Mouse (Mus musculus) embryonic facial prominence, embryonic 13.5 days (tissue): Measurements from ENCODE around the gene Sgf29. TPM values are rescaled to one million over a fixed set of nuclear protein-coding genes. Genes with fewer than 3 reads are reported as not detected.

Source experiments
- ATAC-seq: fragments of 200-750 bp; cut with Nextera tagmentation; 2 replicates; pipeline ENCODE4 v1.8.0; 2017; ENCODE audit warnings: low read depth; ENCODE audit not compliant: insufficient number of reproducible peaks, insufficient read depth, low FRiP score, low TSS enrichment
- H3K27ac ChIP-seq: fragments of 300-500 bp; sonication (generic); 2 replicates; pipeline ENCODE4 v1.5.1; 2015; ENCODE audit warnings: moderate library complexity, mild to moderate bottlenecking, inconsistent platforms
- H3K27me3 ChIP-seq: fragments of 300-500 bp; sonication (generic); 2 replicates; pipeline ENCODE4 v1.6.1; 2015; ENCODE audit warnings: mild to moderate bottlenecking, inconsistent platforms
- H3K36me3 ChIP-seq: fragments of 300-500 bp; sonication (generic); 2 replicates; pipeline ENCODE4 v1.6.1; 2015; ENCODE audit warnings: mild to moderate bottlenecking, inconsistent platforms
- H3K4me1 ChIP-seq: fragments of 300-500 bp; sonication (generic); 2 replicates; pipeline ENCODE4 v1.6.1; 2015; ENCODE audit warnings: inconsistent platforms
- H3K4me2 ChIP-seq: fragments of 300-500 bp; sonication (generic); 2 replicates; pipeline ENCODE4 v1.6.1; 2015; ENCODE audit warnings: moderate library complexity, mild to moderate bottlenecking, inconsistent platforms
- H3K4me3 ChIP-seq: fragments of 300-500 bp; sonication (generic); 2 replicates; pipeline ENCODE4 v1.5.1; 2015; ENCODE audit warnings: mild to moderate bottlenecking, inconsistent platforms
- H3K9ac ChIP-seq: fragments of 300-500 bp; sonication (generic); 2 replicates; pipeline ENCODE4 v1.6.1; 2015; ENCODE audit warnings: mild to moderate bottlenecking, inconsistent platforms
- H3K9me3 ChIP-seq: fragments of 300-500 bp; sonication (generic); 2 replicates; pipeline ENCODE4 v1.6.1; 2016; ENCODE audit warnings: inconsistent platforms
- WGBS: fragments of 180-500 bp; shearing (Covaris S2); methylation state at CpG from one replicate; pipeline ENCODE4 v1.1.7; 2015; ENCODE audit warnings: mixed read lengths; 5-methylcytosine and 5-hydroxymethylcytosine counted together
- polyA plus RNA-seq: library from polyadenylated mRNA; unstranded; fragments of >200 nt; fragmentation: Nextera tagmentation; extraction: Ambion mirVana; gene quantifications from 2 replicates; pipeline ENCODE4 v1.2.1, GENCODE M21; 2015

Gene Sgf29
- polyA plus RNA-seq, 1 experiment from 2014 or later: 48.9 TPM

DNA sequence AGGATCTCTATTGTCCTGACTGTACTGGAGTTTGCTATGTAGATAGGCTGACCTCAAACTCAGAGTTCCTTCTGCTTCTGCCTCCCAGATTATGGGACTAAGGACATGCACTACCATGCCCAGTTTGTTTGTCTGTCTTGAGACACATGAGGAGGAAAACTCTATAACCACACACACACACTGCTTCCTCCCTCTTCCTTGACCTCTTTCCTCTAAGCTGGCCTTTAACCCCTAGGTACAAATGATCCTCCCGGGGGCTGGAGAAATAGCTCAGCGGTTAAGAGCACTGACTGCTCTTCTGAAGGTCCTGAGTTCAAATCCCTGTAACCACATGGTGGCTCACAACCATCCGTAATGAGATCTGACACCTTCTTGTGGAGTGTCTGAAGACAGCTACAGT is 4.8 kb upstream of the Sgf29 start:
- Histone ChIP-seq H3K27me3 (no peaks in the 10 kb centered on the region), H3K27ac (no peak overlapping the region), H3K4me2 (no peak overlapping the region), H3K36me3 (no peaks in the 10 kb centered on the region), H3K4me1 (no peaks in the 10 kb centered on the region; the same call in 1 of the 2 replicates), H3K9me3 (no peaks in the 10 kb centered on the region), H3K9ac (no peak overlapping the region), H3K4me3 (no peak overlapping the region)
- 63% methylated on average over 3 of the region's 3 CpGs for WGBS
- ATAC-seq: no peak

DNA sequence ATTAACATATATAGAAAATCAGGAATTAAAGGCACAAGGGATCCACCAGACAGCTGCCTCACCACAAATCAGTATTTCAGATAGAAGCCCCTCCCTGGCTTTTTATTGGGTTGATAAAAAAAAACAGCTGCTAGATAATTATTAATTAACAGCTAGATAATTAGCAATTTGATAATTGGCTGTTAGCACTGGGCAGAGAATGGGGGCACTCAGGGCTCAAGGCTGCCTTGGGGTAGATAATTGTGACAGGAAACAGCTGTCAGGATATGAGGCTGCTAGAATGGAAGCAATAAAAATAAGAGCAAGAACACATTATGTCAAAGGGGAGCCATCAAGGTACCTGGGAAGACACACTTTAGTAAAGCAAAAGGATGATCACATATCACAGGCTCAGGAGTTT is 4.2 kb upstream of the Sgf29 start:
- no peaks in the 10 kb centered on the region for H3K36me3 ChIP-seq
- H3K4me3 ChIP-seq: no peak overlapping the region
- no peak overlapping the region for H3K9ac ChIP-seq
- peaks cover 2% of the 10 kb centered on the region for H3K4me1 ChIP-seq
- no peaks in the 10 kb centered on the region for H3K9me3 ChIP-seq
- no peak overlapping the region for H3K27ac ChIP-seq
- no peak for ATAC-seq
- H3K4me2 ChIP-seq: no peak overlapping the region
- no peaks in the 10 kb centered on the region for H3K27me3 ChIP-seq

DNA sequence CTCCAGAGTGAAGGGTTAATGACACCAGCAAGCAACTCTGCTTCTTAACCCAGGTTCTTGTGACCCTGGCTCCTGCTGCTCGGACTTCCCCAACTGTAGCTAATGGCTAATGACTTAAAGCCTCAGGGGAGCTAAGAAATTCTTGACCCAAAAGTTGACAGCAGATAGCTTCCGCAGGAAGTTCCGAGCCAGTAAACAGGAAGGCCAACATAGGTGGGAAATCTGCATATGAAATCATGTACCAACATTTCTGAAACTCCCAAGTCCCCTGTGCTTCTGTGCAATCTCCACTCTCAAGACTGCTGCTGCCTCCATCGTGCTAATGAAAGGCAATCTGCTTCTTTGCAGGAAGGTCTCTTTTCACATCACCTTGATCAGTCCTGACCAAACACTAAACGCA is 3.4 kb upstream of the Sgf29 start:
- H3K9ac ChIP-seq: no peak overlapping the region
- no peak overlapping the region for H3K27ac ChIP-seq
- no peaks in the 10 kb centered on the region for H3K9me3 ChIP-seq
- 44% methylated on average over 5 of the region's 5 CpGs for WGBS
- H3K36me3 ChIP-seq: no peaks in the 10 kb centered on the region
- no peak overlapping the region for H3K4me3 ChIP-seq
- no peak for ATAC-seq
- no peaks in the 10 kb centered on the region for H3K27me3 ChIP-seq
- peaks cover 7% of the 10 kb centered on the region for H3K4me1 ChIP-seq
- H3K4me2 ChIP-seq: no peak overlapping the region

DNA sequence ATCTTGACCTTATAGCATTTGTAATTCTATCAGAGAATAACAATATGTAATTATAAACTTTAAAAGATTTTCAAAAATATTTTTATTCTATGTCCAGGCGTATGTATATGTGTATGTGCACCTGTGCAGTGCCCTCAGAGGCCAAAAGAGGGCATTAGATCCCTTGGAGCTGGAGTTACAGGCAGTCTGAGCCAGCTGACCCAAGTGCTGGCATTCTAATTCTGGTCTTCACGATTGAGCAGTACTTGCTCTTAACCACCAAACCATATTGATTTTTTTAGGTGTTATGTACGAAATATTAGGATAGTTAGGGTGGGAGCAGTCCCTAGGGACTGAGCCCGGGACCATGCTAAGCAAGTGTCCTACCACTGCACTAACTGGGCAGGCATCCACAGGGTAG is 623 bp upstream of the Sgf29 start:
- Histone ChIP-seq H3K27me3 (no peaks in the 10 kb centered on the region), H3K36me3 (no peaks in the 10 kb centered on the region), H3K4me2 (peak overlapping the region; percentile 79), H3K9me3 (no peaks in the 10 kb centered on the region), H3K9ac (no peak overlapping the region), H3K27ac (no peak overlapping the region), H3K4me1 (peaks cover 7% of the 10 kb centered on the region), H3K4me3 (peak overlapping the region; percentile 61)
- 84% methylated on average over 4 of the region's 4 CpGs for WGBS
- no peak for ATAC-seq

DNA sequence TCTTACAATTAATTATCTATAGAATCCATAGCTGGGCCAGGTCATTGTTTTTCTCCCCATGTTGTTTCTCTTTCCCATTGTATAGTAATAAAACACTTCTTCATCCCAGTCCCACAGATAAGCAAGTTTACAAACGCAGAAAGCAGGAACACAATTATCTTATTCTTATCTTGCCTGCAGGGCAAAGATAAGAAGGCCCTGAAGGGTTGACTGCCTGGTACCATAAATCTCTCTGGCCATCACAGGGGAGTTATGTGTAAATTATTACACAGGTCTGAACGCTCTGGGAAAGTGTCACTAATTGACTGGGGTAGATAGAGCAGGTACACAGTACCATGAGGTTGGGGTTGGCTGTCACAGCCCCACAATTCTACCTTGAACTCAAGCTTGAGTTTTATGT is 1.7 kb downstream of the Sgf29 start:
- peaks cover 7% of the 10 kb centered on the region for H3K4me1 ChIP-seq
- 85% methylated on average over 2 of the region's 2 CpGs for WGBS
- H3K36me3 ChIP-seq: no peaks in the 10 kb centered on the region
- no peak overlapping the region for H3K9ac ChIP-seq
- H3K27me3 ChIP-seq: no peaks in the 10 kb centered on the region
- no peaks in the 10 kb centered on the region for H3K9me3 ChIP-seq
- H3K4me2 ChIP-seq: no peak overlapping the region
- H3K4me3 ChIP-seq: no peak overlapping the region
- no peak for ATAC-seq
- H3K27ac ChIP-seq: no peak overlapping the region

DNA sequence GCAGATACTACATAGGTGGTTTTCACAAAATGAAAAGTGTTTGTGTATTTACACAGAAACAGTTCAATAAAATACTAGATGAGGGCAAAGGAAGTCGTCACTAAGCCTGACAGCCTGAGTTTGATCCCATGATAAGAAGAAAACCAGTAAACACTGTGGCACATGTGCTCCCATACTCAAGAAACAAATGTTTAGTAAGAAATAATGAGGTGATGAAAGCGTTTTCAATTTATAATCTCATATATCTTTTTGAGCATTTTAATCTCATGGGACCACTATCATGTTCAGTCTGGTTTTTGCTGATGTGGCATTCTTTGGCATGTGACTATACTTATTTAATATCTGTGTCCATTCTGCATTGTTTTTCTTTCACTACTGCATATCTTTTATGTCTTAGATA is 4.9 kb downstream of the Sgf29 start:
- no peak for ATAC-seq
- H3K27ac ChIP-seq: no peak overlapping the region
- H3K36me3 ChIP-seq: no peaks in the 10 kb centered on the region

GRCm38 (mm10) chr7:126655695-126656094 is 6.6 kb downstream of the Sgf29 start:
- H3K27ac ChIP-seq: no peak overlapping the region
- no peak overlapping the region for H3K4me3 ChIP-seq
- H3K9me3 ChIP-seq: no peaks in the 10 kb centered on the region
- 92% methylated on average over 3 of the region's 3 CpGs for WGBS
- H3K27me3 ChIP-seq: no peaks in the 10 kb centered on the region
- no peaks in the 10 kb centered on the region for H3K4me1 ChIP-seq
- ATAC-seq: no peak
- H3K9ac ChIP-seq: no peak overlapping the region
- no peaks in the 10 kb centered on the region for H3K36me3 ChIP-seq
- no peak overlapping the region for H3K4me2 ChIP-seq

More for the DNA sequence above, 4.9 kb downstream of the Sgf29 start:
- H3K27me3 ChIP-seq: no peaks in the 10 kb centered on the region
- no peak overlapping the region for H3K4me3 ChIP-seq
- no peaks in the 10 kb centered on the region for H3K9me3 ChIP-seq
- no peak overlapping the region for H3K4me2 ChIP-seq
- peaks cover 7% of the 10 kb centered on the region for H3K4me1 ChIP-seq
- no peak overlapping the region for H3K9ac ChIP-seq
- WGBS: 84% methylated on average over 2 of the region's 2 CpGs

- 80% methylated on average over 1 of the region's 1 CpGs for WGBS
- Histone ChIP-seq H3K4me1 (no peaks in the 10 kb centered on the region), H3K4me3 (no peak overlapping the region), H3K27me3 (no peaks in the 10 kb centered on the region), H3K9ac (no peak overlapping the region), H3K9me3 (no peaks in the 10 kb centered on the region), H3K36me3 (peaks cover 6% of the 10 kb centered on the region; the same call in 1 of the 2 replicates), H3K27ac (no peak overlapping the region), H3K4me2 (no peak overlapping the region)
- no peak for ATAC-seq
Observed at GRCm38 (mm10) chr7:126657522-126657921, 8.4 kb downstream of the Sgf29 start.

DNA sequence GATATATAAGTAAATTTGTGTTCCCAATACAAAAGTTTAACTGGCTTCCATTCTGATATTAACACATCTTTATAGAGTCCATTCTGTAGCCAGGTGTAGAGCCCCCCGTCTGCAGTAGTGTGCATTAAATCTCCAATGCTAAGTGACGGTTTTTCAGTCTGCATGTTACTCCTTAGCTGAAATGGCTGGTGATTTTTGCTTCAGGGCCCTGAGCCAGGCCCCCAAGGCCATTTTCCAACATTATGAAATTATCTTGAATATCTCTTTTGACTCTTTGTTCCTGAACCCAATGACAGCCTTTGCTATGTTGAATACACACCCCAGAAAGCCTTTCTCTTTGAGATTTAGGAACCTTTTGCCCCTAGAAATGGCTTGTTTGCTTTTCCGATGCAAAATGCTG is 10.7 kb downstream of the Sgf29 start:
- H3K4me2 ChIP-seq: no peak overlapping the region
- no peak for ATAC-seq
- no peak overlapping the region for H3K4me3 ChIP-seq
- H3K9me3 ChIP-seq: no peaks in the 10 kb centered on the region
- peaks cover 19% of the 10 kb centered on the region for H3K36me3 ChIP-seq
- H3K4me1 ChIP-seq: no peaks in the 10 kb centered on the region
- 78% methylated on average over 3 of the region's 3 CpGs for WGBS
- H3K27ac ChIP-seq: no peak overlapping the region
- H3K9ac ChIP-seq: no peak overlapping the region
- no peaks in the 10 kb centered on the region for H3K27me3 ChIP-seq

- H3K9ac ChIP-seq: 0 out of 2 replicates have a peak overlapping the region, but pooled peaks have one; percentile 1
- 65% methylated on average over 8 of the region's 8 CpGs for WGBS
- no peak overlapping the region for H3K27ac ChIP-seq
- no peak overlapping the region for H3K4me2 ChIP-seq
- no peak overlapping the region for H3K4me3 ChIP-seq
- ATAC-seq: no peak
- peaks cover 40% of the 10 kb centered on the region for H3K36me3 ChIP-seq
- no peaks in the 10 kb centered on the region for H3K9me3 ChIP-seq
- H3K4me1 ChIP-seq: no peaks in the 10 kb centered on the region
- no peaks in the 10 kb centered on the region for H3K27me3 ChIP-seq
Observed at GRCm38 (mm10) chr7:126663646-126664045, 14.5 kb downstream of the Sgf29 start.

DNA sequence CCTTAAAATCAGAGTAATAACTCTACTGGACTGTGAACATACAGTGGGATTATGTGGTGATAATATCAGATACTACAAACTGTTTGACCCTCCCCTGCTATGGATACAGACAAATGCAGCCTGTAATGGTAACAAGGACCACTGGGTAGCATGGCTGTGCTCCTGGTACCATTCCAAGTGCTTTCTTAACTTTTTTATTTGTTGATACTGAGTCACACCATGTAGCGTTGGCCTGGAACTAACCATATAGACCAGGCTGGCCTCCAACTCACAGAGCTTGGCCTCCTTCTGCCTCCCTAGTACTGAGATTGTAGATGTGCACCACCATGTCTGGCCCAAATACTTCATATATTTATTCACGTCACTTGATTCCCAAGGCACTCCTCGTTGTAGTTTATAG is 16.2 kb downstream of the Sgf29 start:
- Histone ChIP-seq H3K4me3 (no peak overlapping the region), H3K27me3 (no peaks in the 10 kb centered on the region), H3K9ac (no peak overlapping the region), H3K4me1 (no peaks in the 10 kb centered on the region), H3K36me3 (peaks cover 40% of the 10 kb centered on the region), H3K9me3 (no peaks in the 10 kb centered on the region), H3K4me2 (no peak overlapping the region), H3K27ac (no peak overlapping the region)
- no peak for ATAC-seq
- WGBS: 96% methylated on average over 3 of the region's 3 CpGs

GRCm38 (mm10) chr7:126667495-126668090 is 18.5 kb downstream of the Sgf29 start:
- Histone ChIP-seq H3K27ac (peak overlapping the region; percentile 51; the same call in 1 of the 2 replicates), H3K4me1 (no peaks in the 10 kb centered on the region), H3K36me3 (peaks cover 54% of the 10 kb centered on the region), H3K4me2 (no peak overlapping the region), H3K9ac (no peak overlapping the region), H3K27me3 (no peaks in the 10 kb centered on the region), H3K9me3 (no peaks in the 10 kb centered on the region), H3K4me3 (no peak overlapping the region)
- 89% methylated on average over 9 of the region's 9 CpGs for WGBS
- no peak for ATAC-seq
